Mouse (Mus musculus) stomach, postnatal 0 days (tissue): Measurements from ENCODE around the gene Hlf.

ENCODE experiments used
- CTCF ChIP-seq: IDR thresholded peaks from 2 replicates; pipeline ENCODE4 v1.5.1; 2016; ENCODE audit warnings: antibody characterized with exemption, low read depth, mild to moderate bottlenecking, moderate library complexity
- EP300 ChIP-seq: optimal IDR thresholded peaks from 2 replicates; pipeline ENCODE3; 2016; ENCODE audit warnings: antibody characterized with exemption

DNA sequence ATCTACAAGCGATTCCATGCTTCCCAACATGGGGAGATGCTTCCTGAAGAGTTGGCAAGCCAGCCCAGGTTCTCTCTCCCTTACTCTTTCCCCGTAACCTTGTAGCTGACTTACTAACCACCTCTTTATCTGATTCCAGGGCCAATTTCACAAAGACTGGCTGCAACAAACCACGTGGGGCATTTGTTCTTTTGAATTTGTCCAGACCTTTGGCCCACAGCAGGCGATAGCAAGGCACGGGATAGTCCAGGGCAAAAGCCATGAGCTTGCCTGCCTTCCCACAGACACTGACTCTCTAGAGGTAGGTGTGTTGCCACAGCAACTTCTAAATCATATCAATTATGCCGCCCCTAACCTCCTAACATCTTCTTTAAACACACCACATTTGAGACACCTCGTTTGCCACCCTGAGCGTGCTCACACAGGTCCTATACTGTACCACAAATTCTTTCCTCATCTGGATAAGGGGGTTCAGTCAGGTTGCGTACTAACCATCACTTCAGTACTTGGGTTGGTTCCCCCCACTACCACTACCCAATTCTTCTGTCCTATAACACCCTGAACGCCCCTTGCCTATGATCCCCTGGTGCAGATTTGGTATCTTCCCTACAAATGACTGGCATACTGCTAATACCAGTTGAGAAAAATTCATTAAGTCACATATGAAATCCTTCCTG lies 26.7 kb downstream of the Hlf start:
- no peak for TF ChIP-seq CTCF
- TF ChIP-seq EP300, result no peak
